Mouse (Mus musculus) liver, postnatal 0 days (tissue): ENCODE results near the gene Ppfibp1.

Experiments used
- CTCF ChIP-seq: sonication (generic); IDR thresholded peaks from 2 replicates; pipeline ENCODE4 v1.5.1; 2016; ENCODE audit warnings: antibody characterized with exemption, low read depth
- EP300 ChIP-seq: IDR thresholded peaks from 2 replicates; pipeline ENCODE4 v1.6.1; 2016; ENCODE audit warnings: antibody characterized with exemption, low read depth, mild to moderate bottlenecking

- TF ChIP-seq CTCF (no peak), EP300 (no peak)
Observed at GRCm38 (mm10) chr6:147052440-147052839, 164.2 kb downstream of the Ppfibp1 start.
